24 mouse cellular contexts compared by ENCODE assay signal in the genomic region with DNA sequence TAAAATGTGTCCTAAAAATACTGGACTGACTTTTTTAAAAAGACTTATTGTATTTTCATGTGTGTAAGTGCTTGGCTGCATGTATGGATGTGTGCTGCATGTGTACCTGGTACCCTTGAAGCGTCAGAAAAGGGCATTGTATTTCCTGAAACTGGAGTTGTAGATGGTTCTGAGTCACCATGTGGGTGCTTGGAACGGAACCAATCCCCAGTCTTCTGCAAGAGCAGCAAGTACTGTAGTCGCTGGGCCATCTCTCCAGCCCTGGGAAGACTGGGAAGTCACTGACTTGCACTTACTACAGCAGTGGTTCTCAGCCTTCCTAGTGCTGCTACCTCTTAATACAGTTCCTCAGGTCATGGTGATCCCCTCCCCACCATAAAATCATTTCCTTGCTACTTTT.
DNase-seq lines count a peak whose midpoint lies in the region; ATAC-seq lines count a peak whose summit lies in the region.
"Had no signal": no experiment of that assay in that cellular context is flagged by ENCODE, and none has a peak within 500 bp of the region (broad histone marks: within the 10 kb centered on the region; RNA-seq: fewer than 3 reads in every experiment).

No protein-coding gene starts in this region.

- intact Hi-C loops in heart, postnatal 10 days (cut with DNase I): no loop called here

- ATAC-seq in forebrain, embryonic 16.5 days: no peak
- ATAC-seq: activated CD4-positive, CD25-positive, alpha-beta regulatory T cell, adult 4 months; forebrain, embryonic 14.5 days; intestine, embryonic 16.5 days; Patski had no signal

- 0 out of 2 replicates have a peak overlapping the region, but pooled peaks have one; percentile 29 for H3K27ac ChIP-seq in heart, embryonic 10.5 days
- no peak overlapping the region for H3K27ac ChIP-seq in forebrain, embryonic 16.5 days (ENCODE audit: low read length)
- H3K27ac ChIP-seq: embryonic facial prominence, embryonic 15.5 days; forebrain, embryonic 10.5 days; heart, adult 2 months; hindbrain, embryonic 15.5 days had no signal

- no peaks in the 10 kb centered on the region for H3K36me3 ChIP-seq in heart, embryonic 10.5 days
- no peaks in the 10 kb centered on the region for H3K36me3 ChIP-seq in forebrain, embryonic 16.5 days (ENCODE audit: control insufficient read depth, insufficient read depth)
- H3K36me3 ChIP-seq: embryonic facial prominence, embryonic 15.5 days; forebrain, embryonic 10.5 days; heart, embryonic 12.5 days; hindbrain, embryonic 15.5 days had no signal

- no peaks in the 10 kb centered on the region for H3K27me3 ChIP-seq in heart, embryonic 10.5 days (ENCODE audit: insufficient read depth, poor library complexity, severe bottlenecking)
- no peaks in the 10 kb centered on the region for H3K27me3 ChIP-seq in forebrain, embryonic 16.5 days (replicated peaks; ENCODE audit: control insufficient read depth, insufficient read depth, low read length)
- H3K27me3 ChIP-seq: CH12.LX; embryonic facial prominence, embryonic 15.5 days; heart, embryonic 12.5 days; hindbrain, embryonic 15.5 days; Patski had no signal

- 79% methylated on average over 3 of the region's 3 CpGs for WGBS in heart, embryonic 10.5 days
- WGBS in forebrain, embryonic 16.5 days: 84% methylated on average over 3 of the region's 3 CpGs

- no peaks in the 10 kb centered on the region for H3K9me3 ChIP-seq in heart, embryonic 10.5 days
- H3K9me3 ChIP-seq in forebrain, embryonic 16.5 days (ENCODE audit: control insufficient read depth, low read length): no peaks in the 10 kb centered on the region
- H3K9me3 ChIP-seq: embryonic facial prominence, embryonic 15.5 days; forebrain, embryonic 10.5 days; heart, embryonic 12.5 days; hindbrain, embryonic 15.5 days had no signal

- H3K4me1 ChIP-seq in heart, embryonic 10.5 days: peaks cover 61% of the 10 kb centered on the region
- peaks cover 5% of the 10 kb centered on the region for H3K4me1 ChIP-seq in forebrain, embryonic 16.5 days (replicated peaks; ENCODE audit: control insufficient read depth, insufficient read depth, low read length)
- H3K4me1 ChIP-seq: hindbrain, embryonic 15.5 days had no signal

- no peak for DNase-seq in heart, embryonic 10.5 days (ENCODE audit: low spot score)
- no peak for DNase-seq in heart, postnatal 10 days
- peak; percentile 5 for DNase-seq in 3T3-L1 (ENCODE audit: low read depth, low spot score)
- peak; percentile 49 for DNase-seq in 416B (ENCODE audit: low read depth)
- peak; percentile 35 for DNase-seq in adrenal gland, postnatal 25 days
- no peak for DNase-seq in retina, postnatal 1 day
- DNase-seq: cerebellum, adult 8-10 months; cerebellum, postnatal 14 days; embryo, embryonic 11 days; gastrocnemius, postnatal 14 days; heart, adult 2 months; heart, postnatal 36 days; kidney, adult 2 months had no signal

- no peak overlapping the region for H3K9ac ChIP-seq in forebrain, embryonic 16.5 days (replicated peaks; ENCODE audit: low read depth, low read length)
- H3K9ac ChIP-seq: embryonic facial prominence, embryonic 15.5 days; heart, embryonic 12.5 days; hindbrain, embryonic 15.5 days had no signal

- no peak overlapping the region for H3K4me2 ChIP-seq in forebrain, embryonic 16.5 days (ENCODE audit: low read length)
- H3K4me2 ChIP-seq: embryonic facial prominence, embryonic 15.5 days; heart, embryonic 12.5 days; hindbrain, embryonic 15.5 days had no signal

- no peak overlapping the region for H3K4me3 ChIP-seq in heart, embryonic 10.5 days
- H3K4me3 ChIP-seq in forebrain, embryonic 16.5 days (replicated peaks; ENCODE audit: low read length): no peak overlapping the region
- H3K4me3 ChIP-seq: embryonic facial prominence, embryonic 15.5 days; erythroblast, embryonic 14.5 days; forebrain, embryonic 10.5 days; heart, adult 2 months; heart, embryonic 12.5 days; hindbrain, embryonic 15.5 days had no signal

Comparison
In these comparisons a context has a peak if more than half of its experiments do, and no peak if none do; other contexts are left out.
1. DNase-seq: peak in 3T3-L1 (single experiment), 416B (single experiment) and adrenal gland, postnatal 25 days (single experiment); none in heart, embryonic 10.5 days (single experiment), heart, postnatal 10 days (0 of 2) and retina, postnatal 1 day (single experiment).